Mouse (Mus musculus): ENCODE data around the gene Lrsam1.

- no peak for TF ChIP-seq CTCF (IDR thresholded peaks at IDR 0.05; ENCODE audit: control insufficient read depth, insufficient read depth, low read length)
- no peak for TF ChIP-seq POLR2A (IDR thresholded peaks at IDR 0.05; ENCODE audit: borderline replicate concordance, control insufficient read depth, low read depth, low read length)
These were observed 83.5 kb downstream of the Lrsam1 start for GRCm38 (mm10) chr2:32877761-32878393.
